Mouse (Mus musculus): ENCODE results near the gene Nfat5. TPM values are rescaled to one million over a fixed set of nuclear protein-coding genes. Genes with fewer than 3 reads are reported as not detected.

The Nfat5 gene
- polyA plus RNA-seq, 1 experiment = 18.8 TPM

GRCm38 (mm10) chr8:107295450-107295849, 2.2 kb downstream of the Nfat5 start:
- TF ChIP-seq CTCF (IDR thresholded peaks at IDR 0.05; ENCODE audit: control insufficient read depth, insufficient read depth, low read length) = no peak
- no peak for TF ChIP-seq POLR2A (IDR thresholded peaks at IDR 0.05; ENCODE audit: borderline replicate concordance, control insufficient read depth, low read depth, low read length)
- Histone ChIP-seq H3K27ac (ENCODE audit: control insufficient read depth, insufficient read depth, low read depth, low read length, poor library complexity) (no peak overlapping the region), H3K4me3 (replicated peaks; ENCODE audit: control insufficient read depth, low read depth, low read length) (no peak overlapping the region), H3K4me1 (ENCODE audit: control insufficient read depth, insufficient read depth, low read length) (no peaks in the 10 kb centered on the region; the same call in 1 of the 2 replicates)
- 88% methylated on average over 1 of the region's 1 CpGs for WGBS

GRCm38 (mm10) chr8:107311876-107312275, 18.6 kb downstream of the Nfat5 start:
- Histone ChIP-seq H3K4me1 (ENCODE audit: control insufficient read depth, insufficient read depth, low read length) (no peaks in the 10 kb centered on the region), H3K4me3 (replicated peaks; ENCODE audit: control insufficient read depth, low read depth, low read length) (no peak overlapping the region), H3K27ac (ENCODE audit: control insufficient read depth, insufficient read depth, low read depth, low read length, poor library complexity) (no peak overlapping the region)
- TF ChIP-seq POLR2A (IDR thresholded peaks at IDR 0.05; ENCODE audit: borderline replicate concordance, control insufficient read depth, low read depth, low read length) (no peak), CTCF (IDR thresholded peaks at IDR 0.05; ENCODE audit: control insufficient read depth, insufficient read depth, low read length) (no peak)

GRCm38 (mm10) chr8:107324142-107324541, 30.9 kb downstream of the Nfat5 start:
- WGBS = 0% methylated on average over 1 of the region's 1 CpGs
- TF ChIP-seq CTCF (IDR thresholded peaks at IDR 0.05; ENCODE audit: control insufficient read depth, insufficient read depth, low read length) (peak; percentile 91), POLR2A (IDR thresholded peaks at IDR 0.05; ENCODE audit: borderline replicate concordance, control insufficient read depth, low read depth, low read length) (no peak)
- H3K4me1 ChIP-seq (ENCODE audit: control insufficient read depth, insufficient read depth, low read length) = no peaks in the 10 kb centered on the region
- H3K27ac ChIP-seq (ENCODE audit: control insufficient read depth, insufficient read depth, low read depth, low read length, poor library complexity) = no peak overlapping the region
- H3K4me3 ChIP-seq (replicated peaks; ENCODE audit: control insufficient read depth, low read depth, low read length) = no peak overlapping the region

GRCm38 (mm10) chr8:107329595-107329994, 36.3 kb downstream of the Nfat5 start:
- 14% methylated on average over 1 of the region's 1 CpGs for WGBS
- peak; percentile 9; the same call in 1 of the 2 replicates for TF ChIP-seq CTCF (IDR thresholded peaks at IDR 0.05; ENCODE audit: control insufficient read depth, insufficient read depth, low read length)
- no peak for TF ChIP-seq POLR2A (IDR thresholded peaks at IDR 0.05; ENCODE audit: borderline replicate concordance, control insufficient read depth, low read depth, low read length)
- no peak overlapping the region for H3K4me3 ChIP-seq (replicated peaks; ENCODE audit: control insufficient read depth, low read depth, low read length)
- no peak overlapping the region for H3K27ac ChIP-seq (ENCODE audit: control insufficient read depth, insufficient read depth, low read depth, low read length, poor library complexity)
- no peaks in the 10 kb centered on the region for H3K4me1 ChIP-seq (ENCODE audit: control insufficient read depth, insufficient read depth, low read length)

GRCm38 (mm10) chr8:107336480-107336879, 43.2 kb downstream of the Nfat5 start:
- TF ChIP-seq CTCF (IDR thresholded peaks at IDR 0.05; ENCODE audit: control insufficient read depth, insufficient read depth, low read length) (no peak), POLR2A (IDR thresholded peaks at IDR 0.05; ENCODE audit: borderline replicate concordance, control insufficient read depth, low read depth, low read length) (no peak)
- WGBS = 48% methylated on average over 1 of the region's 1 CpGs
- Histone ChIP-seq H3K4me1 (ENCODE audit: control insufficient read depth, insufficient read depth, low read length) (no peaks in the 10 kb centered on the region), H3K27ac (ENCODE audit: control insufficient read depth, insufficient read depth, low read depth, low read length, poor library complexity) (no peak overlapping the region), H3K4me3 (replicated peaks; ENCODE audit: control insufficient read depth, low read depth, low read length) (no peak overlapping the region)

- WGBS = 66% methylated on average over 4 of the region's 4 CpGs
- TF ChIP-seq CTCF (IDR thresholded peaks at IDR 0.05; ENCODE audit: control insufficient read depth, insufficient read depth, low read length) = no peak
- no peak for TF ChIP-seq POLR2A (IDR thresholded peaks at IDR 0.05; ENCODE audit: borderline replicate concordance, control insufficient read depth, low read depth, low read length)
- no peak overlapping the region for H3K27ac ChIP-seq (ENCODE audit: control insufficient read depth, insufficient read depth, low read depth, low read length, poor library complexity)
- H3K4me3 ChIP-seq (replicated peaks; ENCODE audit: control insufficient read depth, low read depth, low read length) = no peak overlapping the region
- H3K4me1 ChIP-seq (ENCODE audit: control insufficient read depth, insufficient read depth, low read length) = no peaks in the 10 kb centered on the region
Observed at GRCm38 (mm10) chr8:107370311-107370710, 77.0 kb downstream of the Nfat5 start.

- TF ChIP-seq POLR2A (IDR thresholded peaks at IDR 0.05; ENCODE audit: borderline replicate concordance, control insufficient read depth, low read depth, low read length) = no peak
- no peak for TF ChIP-seq CTCF (IDR thresholded peaks at IDR 0.05; ENCODE audit: control insufficient read depth, insufficient read depth, low read length)
- Histone ChIP-seq H3K27ac (ENCODE audit: control insufficient read depth, insufficient read depth, low read depth, low read length, poor library complexity) (no peak overlapping the region), H3K4me3 (replicated peaks; ENCODE audit: control insufficient read depth, low read depth, low read length) (no peak overlapping the region), H3K4me1 (ENCODE audit: control insufficient read depth, insufficient read depth, low read length) (no peaks in the 10 kb centered on the region)
- WGBS = 89% methylated on average over 3 of the region's 3 CpGs
Observed at GRCm38 (mm10) chr8:107377346-107377745, 84.1 kb downstream of the Nfat5 start.

- Histone ChIP-seq H3K27ac (ENCODE audit: control insufficient read depth, insufficient read depth, low read depth, low read length, poor library complexity) (no peak overlapping the region; the same call in 1 of the 2 replicates), H3K4me3 (replicated peaks; ENCODE audit: control insufficient read depth, low read depth, low read length) (no peak overlapping the region), H3K4me1 (ENCODE audit: control insufficient read depth, insufficient read depth, low read length) (no peaks in the 10 kb centered on the region)
- WGBS = 86% methylated on average over 8 of the region's 8 CpGs
- TF ChIP-seq POLR2A (IDR thresholded peaks at IDR 0.05; ENCODE audit: borderline replicate concordance, control insufficient read depth, low read depth, low read length) (no peak), CTCF (IDR thresholded peaks at IDR 0.05; ENCODE audit: control insufficient read depth, insufficient read depth, low read length) (no peak)
Observed at GRCm38 (mm10) chr8:107380734-107381133, 87.5 kb downstream of the Nfat5 start.

- WGBS = 92% methylated on average over 4 of the region's 4 CpGs
- no peak overlapping the region for H3K27ac ChIP-seq (ENCODE audit: control insufficient read depth, insufficient read depth, low read depth, low read length, poor library complexity)
- TF ChIP-seq POLR2A (IDR thresholded peaks at IDR 0.05; ENCODE audit: borderline replicate concordance, control insufficient read depth, low read depth, low read length) = no peak
- no peak for TF ChIP-seq CTCF (IDR thresholded peaks at IDR 0.05; ENCODE audit: control insufficient read depth, insufficient read depth, low read length)
- H3K4me1 ChIP-seq (ENCODE audit: control insufficient read depth, insufficient read depth, low read length) = no peaks in the 10 kb centered on the region
- no peak overlapping the region for H3K4me3 ChIP-seq (replicated peaks; ENCODE audit: control insufficient read depth, low read depth, low read length)
Observed at GRCm38 (mm10) chr8:107381666-107382065, 88.4 kb downstream of the Nfat5 start.

Measured in bone marrow, adult 2 months (tissue).